In genomic region chr13:24816125-24817092, GRCm38 (mm10) we compare ENCODE assay signal across 9 mouse cellular contexts. TPM values are rescaled to one million over a fixed set of nuclear protein-coding genes. Genes with fewer than 3 reads are reported as not detected.
A peak's percentile ranks its signal among the peaks of the same experiment; 100 is the strongest.
DNase-seq lines count a peak whose midpoint lies in the region; ATAC-seq and TF ChIP-seq lines count a peak whose summit lies in the region.
"Had no signal": no experiment of that assay in that cellular context is flagged by ENCODE, and none has a peak within 500 bp of the region (broad histone marks: within the 10 kb centered on the region; RNA-seq: fewer than 3 reads in every experiment).

No protein-coding gene starts in this region.

- ATAC-seq in heart, embryonic 11.5 days (replicated peaks; ENCODE audit: insufficient number of reproducible peaks, low FRiP score, low TSS enrichment) = peak; percentile 66; the same call in 1 of the 2 replicates
- ATAC-seq in erythroblast, adult 5-6 weeks (replicated peaks; ENCODE audit: low FRiP score, poor library complexity, severe bottlenecking) = peak; percentile 58; the same call in 1 of the 2 replicates
- ATAC-seq in intestine, postnatal 0 days = peak; percentile 46

- H3K9me3 ChIP-seq in heart, embryonic 11.5 days (replicated peaks; ENCODE audit: control insufficient read depth, low read length) = no peaks in the 10 kb centered on the region
- H3K9me3 ChIP-seq in intestine, postnatal 0 days (ENCODE audit: control insufficient read depth) = no peaks in the 10 kb centered on the region
- H3K9me3 ChIP-seq in megakaryocyte, embryonic 14.5 days = no peaks in the 10 kb centered on the region

- no peak overlapping the region for H3K4me2 ChIP-seq in heart, embryonic 11.5 days
- H3K4me2 ChIP-seq in intestine, postnatal 0 days (replicated peaks; ENCODE audit: low read depth) = no peak overlapping the region

- no peak overlapping the region for H3K9ac ChIP-seq in heart, embryonic 11.5 days (ENCODE audit: low read depth, low read length)
- no peak overlapping the region for H3K9ac ChIP-seq in intestine, postnatal 0 days (ENCODE audit: low read depth, low read length)

- TF ChIP-seq CTCF in intestine, postnatal 0 days (IDR thresholded peaks at IDR 0.05; ENCODE audit: low read depth) = no peak

- 57% methylated on average over 4 of the region's 4 CpGs for WGBS in heart, embryonic 11.5 days (ENCODE audit: insufficient replicate concordance)
- 57% methylated on average over 4 of the region's 4 CpGs for WGBS in intestine, postnatal 0 days

- no peak overlapping the region for H3K4me3 ChIP-seq in heart, embryonic 11.5 days (ENCODE audit: low read depth, low read length)
- no peak overlapping the region for H3K4me3 ChIP-seq in intestine, postnatal 0 days (ENCODE audit: low read depth, low read length)
- H3K4me3 ChIP-seq in megakaryocyte, embryonic 14.5 days (replicated peaks) = peak overlapping the region; percentile 12

- H3K36me3 ChIP-seq in heart, embryonic 11.5 days (ENCODE audit: control insufficient read depth, insufficient read depth, low read length) = peaks cover 26% of the 10 kb centered on the region
- H3K36me3 ChIP-seq in intestine, postnatal 0 days (ENCODE audit: control insufficient read depth, insufficient read depth) = peaks cover 26% of the 10 kb centered on the region
- peaks cover 91% of the 10 kb centered on the region for H3K36me3 ChIP-seq in megakaryocyte, embryonic 14.5 days (replicated peaks; ENCODE audit: low read length)

- no peaks in the 10 kb centered on the region for H3K27me3 ChIP-seq in heart, embryonic 11.5 days (ENCODE audit: control insufficient read depth, insufficient read depth, low read length)
- H3K27me3 ChIP-seq in intestine, postnatal 0 days (replicated peaks; ENCODE audit: control insufficient read depth, insufficient read depth, low read length) = no peaks in the 10 kb centered on the region
- H3K27me3 ChIP-seq in megakaryocyte, embryonic 14.5 days (replicated peaks) = no peaks in the 10 kb centered on the region

- intact Hi-C loops in heart, postnatal 36 days (cut with DNase I) = no loop called here

- H3K4me1 ChIP-seq in heart, embryonic 11.5 days (ENCODE audit: control insufficient read depth, insufficient read depth, low read length) = no peaks in the 10 kb centered on the region
- no peaks in the 10 kb centered on the region for H3K4me1 ChIP-seq in intestine, postnatal 0 days (replicated peaks; ENCODE audit: control insufficient read depth, insufficient read depth, low read length)
- peaks cover 15% of the 10 kb centered on the region for H3K4me1 ChIP-seq in megakaryocyte, embryonic 14.5 days

- no peak for DNase-seq in heart, postnatal 36 days
- no peak for DNase-seq in layer of hippocampus, postnatal 14 days (ENCODE audit: low spot score in 2 of 2)
- no peak for DNase-seq in urinary bladder, adult 2 months (ENCODE audit: low spot score)
- no peak for DNase-seq in gastrocnemius, adult 8-10 months (ENCODE audit: low spot score in 2 of 2)

- no peak overlapping the region for H3K27ac ChIP-seq in heart, embryonic 11.5 days (ENCODE audit: low read depth, low read length)
- H3K27ac ChIP-seq in intestine, postnatal 0 days (ENCODE audit: low read depth, low read length) = no peak overlapping the region

RNA-seq across cellular contexts. Expression of gene Acot13, which starts 14.9 kb away (rescaled TPM):
- polyA plus RNA-seq in heart, embryonic 11.5 days (2014; fragmentation: Nextera tagmentation; extraction: Ambion mirVana) = 196 and 201 TPM in 2 replicates
- 100 to 1,000 TPM; 418 to 460 TPM for total RNA-seq in heart, postnatal 36 days (2021)
- total RNA-seq in erythroblast, adult 5-6 weeks (2015; ENCODE audit: low replicate concordance) = 27.8 and 32.5 TPM in 2 replicates
- 12.4 and 17.3 TPM in 2 replicates for total RNA-seq in erythroblast, adult 5-6 weeks (2017; ENCODE audit: low replicate concordance)
- polyA plus RNA-seq in intestine, postnatal 0 days (2015; fragmentation: Nextera tagmentation; extraction: Ambion mirVana) = 183 and 185 TPM in 2 replicates
- polyA plus RNA-seq in megakaryocyte, embryonic 14.5 days (2012; ENCODE audit: insufficient read depth, low replicate concordance) = 19.1 and 40.5 TPM in 2 replicates
- 10 to 100 TPM; 73.0 to 83.6 TPM for total RNA-seq in layer of hippocampus, postnatal 14 days (2021)
- polyA plus RNA-seq in urinary bladder, adult 2 months (2012; rRNA removed) = 94.5 and 97.4 TPM in 2 replicates
- 100 to 1,000 TPM; 129 to 137 (median 136) TPM for total RNA-seq in gastrocnemius, adult 8-10 months (2022)

RNA-seq across cellular contexts. Expression of gene BC005537, which starts 15.0 kb away (rescaled TPM):
- polyA plus RNA-seq in heart, embryonic 11.5 days (2014; fragmentation: Nextera tagmentation; extraction: Ambion mirVana) = 11.1 and 19.2 TPM in 2 replicates
- 100 to 1,000 TPM; 136 to 147 TPM for total RNA-seq in heart, postnatal 36 days (2021)
- 110 and 132 TPM in 2 replicates for total RNA-seq in erythroblast, adult 5-6 weeks (2015; ENCODE audit: low replicate concordance)
- total RNA-seq in erythroblast, adult 5-6 weeks (2017; ENCODE audit: low replicate concordance) = 106 and 118 TPM in 2 replicates
- 15.4 and 17.5 TPM in 2 replicates for polyA plus RNA-seq in intestine, postnatal 0 days (2015; fragmentation: Nextera tagmentation; extraction: Ambion mirVana)
- 32.0 and 48.1 TPM in 2 replicates for polyA plus RNA-seq in megakaryocyte, embryonic 14.5 days (2012; ENCODE audit: insufficient read depth, low replicate concordance)
- total RNA-seq in layer of hippocampus, postnatal 14 days (2021) = 100 to 1,000 TPM; 192 to 199 TPM
- polyA plus RNA-seq in urinary bladder, adult 2 months (2012; rRNA removed) = 92.9 and 97.0 TPM in 2 replicates
- 10 to 100 TPM; 45.0 to 68.9 (median 57.9) TPM for total RNA-seq in gastrocnemius, adult 8-10 months (2022)

RNA-seq across cellular contexts. Expression of gene Tdp2, which starts 15.1 kb away (rescaled TPM):
- 40.8 and 44.9 TPM in 2 replicates for polyA plus RNA-seq in heart, embryonic 11.5 days (2014; fragmentation: Nextera tagmentation; extraction: Ambion mirVana)
- total RNA-seq in heart, postnatal 36 days (2021) = 10 to 100 TPM; 14.6 to 17.0 TPM
- total RNA-seq in erythroblast, adult 5-6 weeks (2015; ENCODE audit: low replicate concordance) = 16.3 and 25.7 TPM in 2 replicates
- 16.3 and 17.6 TPM in 2 replicates for total RNA-seq in erythroblast, adult 5-6 weeks (2017; ENCODE audit: low replicate concordance)
- polyA plus RNA-seq in intestine, postnatal 0 days (2015; fragmentation: Nextera tagmentation; extraction: Ambion mirVana) = 37.6 and 39.0 TPM in 2 replicates
- 5.8 and 20.5 TPM in 2 replicates for polyA plus RNA-seq in megakaryocyte, embryonic 14.5 days (2012; ENCODE audit: insufficient read depth, low replicate concordance)
- total RNA-seq in layer of hippocampus, postnatal 14 days (2021) = 10 to 100 TPM; 22.8 to 23.2 TPM
- polyA plus RNA-seq in urinary bladder, adult 2 months (2012; rRNA removed) = 22.0 and 28.7 TPM in 2 replicates
- total RNA-seq in gastrocnemius, adult 8-10 months (2022) = 1 to 10 TPM; 7.2 to 9.8 (median 8.1) TPM

RNA-seq across cellular contexts. Expression of gene D130043K22Rik, which starts 28.5 kb away (rescaled TPM):
- not detected in 2 replicates for polyA plus RNA-seq in heart, embryonic 11.5 days (2014; fragmentation: Nextera tagmentation; extraction: Ambion mirVana)
- total RNA-seq in heart, postnatal 36 days (2021) = not detected
- 0.21 TPM in 1 of 2 replicates, not detected in the other for total RNA-seq in erythroblast, adult 5-6 weeks (2015; ENCODE audit: low replicate concordance)
- total RNA-seq in erythroblast, adult 5-6 weeks (2017; ENCODE audit: low replicate concordance) = 0.14 and 0.34 TPM in 2 replicates
- 1.5 and 1.6 TPM in 2 replicates for polyA plus RNA-seq in intestine, postnatal 0 days (2015; fragmentation: Nextera tagmentation; extraction: Ambion mirVana)
- not detected in 2 replicates for polyA plus RNA-seq in megakaryocyte, embryonic 14.5 days (2012; ENCODE audit: insufficient read depth, low replicate concordance)
- 10 to 100 TPM; 27.8 to 28.1 TPM for total RNA-seq in layer of hippocampus, postnatal 14 days (2021)
- polyA plus RNA-seq in urinary bladder, adult 2 months (2012; rRNA removed) = 0.06 and 0.10 TPM in 2 replicates
- not detected for total RNA-seq in gastrocnemius, adult 8-10 months (2022)
- total RNA-seq: heart, postnatal 10 days had no signal

RNA-seq across cellular contexts. Expression of gene Gmnn, which starts 54.7 kb away (rescaled TPM):
- 116 and 127 TPM in 2 replicates for polyA plus RNA-seq in heart, embryonic 11.5 days (2014; fragmentation: Nextera tagmentation; extraction: Ambion mirVana)
- total RNA-seq in heart, postnatal 36 days (2021) = 10 to 100 TPM; 48.5 to 52.9 TPM
- 87.6 and 105 TPM in 2 replicates for total RNA-seq in erythroblast, adult 5-6 weeks (2015; ENCODE audit: low replicate concordance)
- total RNA-seq in erythroblast, adult 5-6 weeks (2017; ENCODE audit: low replicate concordance) = 108 and 135 TPM in 2 replicates
- 47.7 and 50.6 TPM in 2 replicates for polyA plus RNA-seq in intestine, postnatal 0 days (2015; fragmentation: Nextera tagmentation; extraction: Ambion mirVana)
- 6.3 TPM in 1 of 2 replicates, not detected in the other for polyA plus RNA-seq in megakaryocyte, embryonic 14.5 days (2012; ENCODE audit: insufficient read depth, low replicate concordance)
- 1 to 10 TPM; 2.3 to 2.4 TPM for total RNA-seq in layer of hippocampus, postnatal 14 days (2021)
- 7.9 and 9.8 TPM in 2 replicates for polyA plus RNA-seq in urinary bladder, adult 2 months (2012; rRNA removed)
- 1 to 10 TPM; 3.1 to 4.9 (median 4.0) TPM for total RNA-seq in gastrocnemius, adult 8-10 months (2022)
